Mouse (Mus musculus): ENCODE results near the gene Vapa.

- TF ChIP-seq POLR2A (IDR thresholded peaks at IDR 0.05; ENCODE audit: low read depth, low read length) (no peak), CTCF (IDR thresholded peaks at IDR 0.05; ENCODE audit: extremely low read depth, insufficient read length, insufficient replicate concordance, low read depth, low read length) (no peak)
These were observed 42.7 kb upstream of the Vapa start for GRCm38 (mm10) chr17:65656076-65656475.

Data from small intestine, adult 2 months (tissue).